Mouse (Mus musculus) left cerebral cortex, postnatal 4 days (tissue): ENCODE results near the gene Ufd1. TPM values are rescaled to one million over a fixed set of nuclear protein-coding genes. Genes with fewer than 3 reads are reported as not detected.

Experiments used
- DNase-seq: peaks from one replicate; pipeline ENCODE4 v3.0.0-alpha.2; 2022
- intact Hi-C: fragments of 180-260 bp; cut with DNase I; formaldehyde crosslinking; loops from one replicate; pipeline ENCODE4 v1.15.1; 2025
- total RNA-seq, 2 experiments: library from RNA; stranded (reverse); gene quantifications; 2 replicates each; pipeline ENCODE4 v1.2.3; 2021

The Ufd1 gene
- 100 to 1,000 TPM in 1 of 2 experiments, 10 to 100 TPM in 1; 95.2 to 107 TPM for total RNA-seq

DNA sequence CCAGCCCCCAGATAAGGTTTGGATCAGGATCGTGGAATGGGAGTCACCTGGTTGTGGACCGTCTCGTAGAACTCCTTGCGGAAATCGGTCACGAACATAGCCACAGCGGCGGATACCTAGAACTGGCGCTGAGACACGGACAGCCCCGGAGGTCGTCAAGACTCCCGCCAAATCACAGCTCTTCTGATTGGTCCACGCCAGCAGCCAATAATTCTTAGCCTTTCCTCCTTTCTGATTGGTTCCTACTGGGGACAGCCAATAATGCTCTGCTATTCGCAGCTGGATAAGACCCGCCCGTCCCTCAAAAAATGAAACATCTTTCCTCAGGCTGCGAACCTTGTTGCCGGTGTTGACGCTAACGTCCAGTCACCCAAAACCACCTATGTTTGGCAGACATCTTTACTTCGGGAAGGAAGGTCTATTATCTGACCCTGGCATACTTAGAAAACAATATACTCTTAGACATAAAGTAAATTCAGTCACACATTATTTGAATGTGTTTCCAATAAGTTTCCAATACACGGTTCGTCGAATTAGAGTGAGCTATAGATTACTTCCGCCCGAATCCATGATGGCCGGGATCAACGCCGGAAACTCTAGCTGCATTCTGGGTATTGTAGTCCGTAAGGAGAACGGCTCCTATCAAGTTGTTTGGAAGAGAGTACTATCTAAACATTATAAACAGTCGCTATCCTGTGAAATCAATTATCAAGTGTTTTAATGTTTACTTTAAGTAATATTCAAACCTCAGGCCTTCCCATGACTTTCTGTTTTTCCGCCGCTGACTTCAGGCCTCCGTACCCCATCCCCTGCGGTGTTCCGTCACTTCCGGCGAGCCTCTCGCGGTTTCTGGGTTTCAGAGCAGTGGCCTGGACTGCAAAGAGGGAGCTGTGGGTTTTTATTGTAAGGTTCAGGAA is at the start of gene Ufd1, which contains the start of gene Cdc45:
Ufd1 (plus strand) TSS at position 312 of the 917 bp plus-strand sequence.
Cdc45 (minus strand) TSS at position 520 of the 917 bp plus-strand sequence.
- DNase-seq = peak; percentile 82
- intact Hi-C loops = no loop called here

- intact Hi-C loops = no loop called here
- no peak for DNase-seq
These were observed 48.6 kb upstream of the Ufd1 start for GRCm38 (mm10) chr16:18762960-18763359.

- intact Hi-C loops = no loop called here
- DNase-seq = no peak
These were observed 45.2 kb upstream of the Ufd1 start for GRCm38 (mm10) chr16:18766390-18766789.

DNA sequence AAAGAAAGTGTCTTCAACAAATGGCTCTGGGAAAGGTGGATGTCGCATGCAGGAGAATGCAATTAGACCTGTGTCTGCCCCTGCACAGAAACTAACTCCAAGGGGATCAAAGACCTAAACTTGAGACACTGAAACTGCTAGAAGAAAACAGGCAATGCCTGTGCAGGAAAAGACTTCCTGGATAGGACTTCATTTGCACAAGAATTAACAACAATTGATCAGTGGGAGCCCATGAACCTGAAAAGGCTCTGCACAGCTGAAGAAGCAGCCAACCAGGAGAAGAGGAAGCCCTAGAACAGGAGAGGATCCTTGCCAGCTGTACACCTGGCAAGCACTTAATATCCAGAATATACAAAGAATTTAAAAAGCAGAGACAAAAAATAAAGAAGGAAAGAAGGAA is 42.1 kb upstream of the Ufd1 start:
- intact Hi-C loops = no loop called here
- DNase-seq = no peak

GRCm38 (mm10) chr16:18773936-18774335 is 37.6 kb upstream of the Ufd1 start:
- intact Hi-C loops = no loop called here
- DNase-seq = no peak

DNA sequence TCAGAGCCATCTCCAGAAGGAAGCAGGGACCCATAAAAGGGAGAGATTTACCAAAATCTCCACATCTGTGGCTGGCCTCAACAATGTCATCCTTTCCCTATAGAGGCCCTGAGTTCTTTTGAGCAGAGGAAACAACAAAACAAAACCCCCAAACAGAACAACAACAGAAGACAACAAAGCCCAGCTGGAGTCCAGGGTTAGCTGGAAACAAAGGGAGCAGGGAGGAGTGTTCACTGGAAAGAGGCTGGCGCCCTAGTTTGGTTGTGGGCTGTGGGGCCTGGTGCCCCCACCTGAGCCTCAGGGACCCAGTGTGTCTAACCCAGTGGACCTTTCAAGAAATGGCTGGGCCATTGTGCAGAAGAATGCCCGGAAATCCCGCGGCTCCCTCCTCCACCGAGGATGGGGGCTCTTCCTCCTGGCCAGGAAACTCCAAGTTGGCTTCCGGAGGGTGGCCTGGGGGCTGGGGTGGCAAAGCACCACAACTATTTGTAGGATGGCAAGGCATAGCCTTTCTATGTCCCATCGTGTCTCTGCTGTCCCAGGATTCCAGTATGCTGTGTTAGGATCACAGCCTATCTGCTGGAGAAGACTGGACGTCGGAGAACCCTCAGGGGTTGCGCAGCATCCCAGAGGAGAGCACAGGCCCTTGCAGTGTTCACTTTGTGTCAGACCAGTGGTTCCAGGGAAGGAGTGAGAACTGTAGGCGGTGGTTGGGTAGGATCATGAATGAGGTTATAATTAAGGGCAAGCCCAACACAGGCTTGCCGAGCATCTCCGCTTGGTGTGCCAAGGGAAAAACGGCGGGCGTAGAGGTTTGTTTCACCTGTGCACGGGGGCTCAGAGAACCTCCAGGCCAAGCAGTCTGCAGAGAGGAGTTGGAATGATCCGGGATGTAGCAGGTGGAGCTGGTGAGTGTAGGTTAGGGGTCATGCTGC is 35.7 kb upstream of the Ufd1 start:
- intact Hi-C loops = no loop called here
- no peak for DNase-seq

DNA sequence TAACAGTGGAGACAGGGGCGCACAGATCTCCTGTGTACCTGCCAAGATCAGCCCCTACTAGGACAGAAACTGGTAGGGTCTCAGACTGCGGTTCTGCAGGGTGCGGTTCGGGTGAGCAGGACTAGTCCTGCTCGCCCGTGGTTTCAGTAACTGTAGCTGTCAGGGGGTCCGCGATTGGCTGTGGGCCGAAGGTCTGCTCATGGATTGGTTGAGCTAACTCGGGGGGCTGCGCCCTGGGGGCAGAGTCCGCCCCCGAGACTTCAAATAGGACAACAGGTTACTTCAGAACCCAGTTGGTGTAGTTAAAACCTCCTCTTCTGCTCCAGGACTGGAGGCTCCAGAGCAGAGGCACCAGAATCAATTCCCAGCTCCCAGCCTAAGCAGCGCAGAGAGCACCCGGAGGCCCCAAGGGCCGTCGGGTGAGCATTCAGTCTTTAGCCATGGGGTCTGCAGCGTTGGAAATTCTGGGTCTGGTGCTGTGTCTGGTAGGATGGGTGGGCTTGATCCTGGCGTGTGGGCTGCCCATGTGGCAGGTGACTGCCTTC is 35.0 kb upstream of the Ufd1 start, which contains the start of gene Cldn5:
Cldn5 (plus strand) TSS at position 292 of the 545 bp plus-strand sequence.
- DNase-seq = no peak
- intact Hi-C loops = no loop called here

DNA sequence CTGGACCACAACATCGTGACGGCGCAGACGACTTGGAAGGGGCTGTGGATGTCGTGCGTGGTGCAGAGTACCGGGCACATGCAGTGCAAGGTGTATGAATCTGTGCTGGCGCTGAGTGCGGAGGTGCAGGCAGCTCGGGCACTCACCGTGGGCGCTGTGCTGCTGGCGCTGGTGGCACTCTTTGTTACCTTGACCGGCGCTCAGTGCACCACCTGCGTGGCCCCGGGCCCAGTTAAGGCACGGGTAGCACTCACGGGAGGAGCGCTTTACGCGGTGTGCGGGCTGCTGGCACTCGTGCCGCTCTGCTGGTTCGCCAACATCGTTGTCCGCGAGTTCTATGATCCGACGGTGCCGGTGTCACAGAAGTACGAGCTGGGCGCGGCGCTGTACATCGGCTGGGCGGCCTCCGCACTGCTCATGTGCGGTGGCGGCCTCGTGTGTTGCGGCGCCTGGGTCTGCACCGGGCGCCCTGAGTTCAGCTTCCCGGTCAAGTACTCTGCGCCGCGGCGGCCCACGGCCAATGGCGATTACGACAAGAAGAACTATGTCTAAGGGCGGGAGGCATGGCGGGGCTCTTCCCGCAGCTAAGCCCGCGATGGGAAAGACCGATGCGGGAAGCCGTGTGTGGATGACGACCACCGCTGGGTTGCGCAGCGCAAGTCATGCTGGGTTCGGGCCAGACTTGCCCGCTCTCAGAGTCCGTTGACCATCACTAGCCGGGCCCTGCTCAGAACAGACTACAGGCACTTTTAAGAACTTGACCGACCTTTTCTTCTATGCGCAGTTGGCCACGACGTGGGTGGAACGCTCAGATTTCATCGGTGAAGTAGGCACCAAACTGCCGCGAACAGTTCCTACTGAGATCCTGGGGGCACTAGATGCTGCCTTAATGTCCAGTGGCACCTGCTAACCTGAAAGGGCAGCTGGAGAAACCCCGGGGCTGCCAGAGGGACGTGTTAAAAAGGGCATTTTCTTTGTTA is 34.2 kb upstream of the Ufd1 start:
- DNase-seq = no peak
- intact Hi-C loops = no loop called here

DNA sequence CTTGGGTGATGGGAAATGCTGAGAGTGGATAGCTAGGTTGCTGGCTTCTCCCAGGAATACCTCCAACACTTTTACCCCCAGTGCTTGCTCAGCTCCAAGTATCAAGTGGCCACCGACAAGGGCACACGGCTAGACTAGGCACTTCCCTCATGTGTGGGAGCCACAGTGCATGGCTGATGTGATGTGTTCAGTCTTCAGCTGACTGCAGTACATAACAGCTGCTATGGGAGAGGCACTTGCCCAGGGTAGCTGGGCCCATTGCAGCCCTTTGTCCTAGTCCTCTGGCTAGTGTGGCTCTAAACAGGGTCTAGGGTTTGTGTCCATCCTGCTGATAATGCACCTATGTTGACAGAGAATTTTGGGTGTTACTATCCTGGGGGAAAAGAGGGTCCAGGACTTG is 33.1 kb upstream of the Ufd1 start:
- intact Hi-C loops = no loop called here
- no peak for DNase-seq

DNA sequence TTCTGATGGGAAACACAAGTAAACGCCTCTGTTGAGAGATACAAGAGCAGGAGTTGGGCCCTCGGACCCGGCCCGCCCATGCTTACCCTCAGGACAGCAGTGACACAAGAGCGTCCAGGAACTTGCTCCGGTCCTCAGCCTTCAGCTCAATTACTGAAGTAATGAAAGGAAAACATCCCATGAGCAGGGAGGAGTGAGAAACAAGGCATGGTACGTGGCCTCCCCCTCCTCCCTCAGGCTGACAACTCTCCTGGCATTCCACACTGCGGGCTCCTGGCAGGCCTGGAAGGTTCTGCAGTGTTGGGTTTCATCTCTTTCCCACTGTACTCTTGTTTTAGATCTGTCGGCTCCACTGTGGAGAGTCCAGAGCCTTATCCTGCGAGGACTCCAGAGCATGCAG is 29.8 kb upstream of the Ufd1 start:
- DNase-seq = no peak
- intact Hi-C loops = no loop called here

DNA sequence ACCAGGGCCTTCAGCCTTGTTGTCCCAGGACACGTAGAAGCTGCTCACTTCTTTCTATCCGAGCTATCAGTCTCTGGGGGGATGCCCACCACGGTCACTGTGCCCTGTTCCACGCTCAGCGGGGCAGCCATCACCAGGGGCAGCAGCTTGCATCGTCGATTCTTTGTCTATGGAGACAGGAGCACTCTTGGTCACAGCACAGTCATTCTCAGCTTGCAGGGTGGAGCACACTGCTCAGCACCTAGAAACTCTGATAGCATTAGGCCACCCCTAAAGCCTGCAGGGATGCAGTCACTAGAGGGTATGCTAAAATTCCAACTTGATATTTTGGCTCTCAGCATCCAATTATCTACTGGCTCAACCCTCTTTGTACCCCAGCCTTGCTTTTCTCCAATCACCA is 26.6 kb upstream of the Ufd1 start:
- DNase-seq = no peak
- intact Hi-C loops = no loop called here

- intact Hi-C loops = no loop called here
These were observed 26.1 kb upstream of the Ufd1 start for GRCm38 (mm10) chr16:18785485-18785884.

DNA sequence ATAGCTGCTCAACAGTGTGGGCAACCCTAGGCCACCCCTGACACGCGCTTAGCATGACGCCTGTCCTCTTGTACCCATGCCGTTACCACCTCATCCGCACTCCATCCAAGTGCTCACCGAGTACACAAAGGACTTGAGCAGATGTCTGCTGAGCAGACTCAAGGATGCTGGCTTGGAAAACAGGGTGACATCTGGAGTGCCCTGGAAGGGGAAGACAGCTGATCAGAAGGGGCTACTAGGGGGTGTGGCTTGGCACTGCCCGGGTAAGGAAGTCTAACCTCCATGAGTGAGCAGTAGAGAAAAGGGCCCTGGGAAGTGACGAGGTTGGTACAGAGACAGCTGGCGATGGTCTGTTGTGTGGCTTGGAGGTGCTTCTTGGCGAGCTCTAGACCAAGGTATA is 24.9 kb upstream of the Ufd1 start:
- intact Hi-C loops = no loop called here

More at GRCm38 (mm10) chr16:18785485-18785884, 26.1 kb upstream of the Ufd1 start:
- DNase-seq = no peak

GRCm38 (mm10) chr16:18788627-18789406 is 22.8 kb upstream of the Ufd1 start:
- intact Hi-C loops = no loop called here
- DNase-seq = no peak

More for the DNA sequence above, 24.9 kb upstream of the Ufd1 start:
- DNase-seq = peak; percentile 18

GRCm38 (mm10) chr16:18795223-18795899 is 16.2 kb upstream of the Ufd1 start:
- intact Hi-C loops = loop anchor here (5.0 to 10.0 kb wide), 3 partner anchors 98 to 351 kb away; partner anchors contain the start of genes Gm49601 and Sept5
- DNase-seq = no peak

GRCm38 (mm10) chr16:18796645-18797044 is 14.9 kb upstream of the Ufd1 start:
- intact Hi-C loops = loop anchor here (5.0 to 10.0 kb wide), 3 partner anchors 99 to 352 kb away; partner anchors contain the start of genes Gm49601 and Sept5
- DNase-seq = no peak

- intact Hi-C loops = loop anchor here (5.0 to 10.0 kb wide), 3 partner anchors 101 to 353 kb away; partner anchors contain the start of genes Gm49601 and Sept5
- DNase-seq = no peak
These were observed 13.4 kb upstream of the Ufd1 start for GRCm38 (mm10) chr16:18798151-18798550.

GRCm38 (mm10) chr16:18798841-18799240 is 12.7 kb upstream of the Ufd1 start:
- peak; percentile 61 for DNase-seq
- intact Hi-C loops = loop anchor here (5.0 to 10.0 kb wide), 3 partner anchors 102 to 354 kb away; partner anchors contain the start of genes Gm49601 and Sept5
